Mouse (Mus musculus): ENCODE measurements around the gene Ptprn2. TPM values are rescaled to one million over a fixed set of nuclear protein-coding genes. Genes with fewer than 3 reads are reported as not detected.
A peak's percentile ranks its signal among the peaks of the same experiment; 100 is the strongest.

The Ptprn2 gene
- polyA plus RNA-seq, 1 experiment from 2014 or later, result 0.79 TPM

DNA sequence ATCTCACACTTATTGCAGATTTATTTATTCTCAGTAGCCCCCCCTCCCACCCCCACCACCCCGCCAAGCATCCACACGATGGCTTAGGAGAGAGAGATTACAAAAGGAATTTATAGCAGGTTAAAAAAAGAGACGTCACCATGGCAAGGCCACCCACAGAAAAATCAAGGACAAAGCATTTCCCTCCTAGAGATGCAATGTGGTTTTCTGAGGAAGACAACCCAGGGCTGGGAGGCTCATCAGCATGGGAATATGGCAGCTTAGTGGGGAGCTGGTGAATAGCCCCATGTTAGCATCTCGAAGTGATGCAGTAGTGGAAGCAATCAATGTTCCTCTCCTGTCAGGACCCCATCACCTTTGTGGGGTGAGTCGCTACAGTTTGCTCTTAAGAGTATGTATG lies 649.7 kb downstream of the Ptprn2 start:
- Histone ChIP-seq H3K4me1 (ENCODE audit: control insufficient read depth, insufficient read depth, low read length) (no peaks in the 10 kb centered on the region), H3K4me2 (ENCODE audit: low read depth, low read length) (no peak overlapping the region), H3K27ac (replicated peaks; ENCODE audit: low read depth, low read length) (no peak overlapping the region), H3K9ac (replicated peaks; ENCODE audit: low read length) (no peak overlapping the region), H3K27me3 (ENCODE audit: control insufficient read depth, insufficient read depth, low read length) (no peaks in the 10 kb centered on the region), H3K4me3 (ENCODE audit: low read depth, low read length) (no peak overlapping the region), H3K36me3 (replicated peaks; ENCODE audit: control insufficient read depth, insufficient read depth, low read depth, low read length) (no peaks in the 10 kb centered on the region), H3K9me3 (replicated peaks; ENCODE audit: control insufficient read depth, low read length) (no peaks in the 10 kb centered on the region)
- ATAC-seq (replicated peaks; ENCODE audit: insufficient number of reproducible peaks, low FRiP score, low TSS enrichment, low read depth), result no peak
- no peak for DNase-seq (ENCODE audit: low spot score)
- 85% methylated on average over 5 of the region's 5 CpGs for WGBS

DNA sequence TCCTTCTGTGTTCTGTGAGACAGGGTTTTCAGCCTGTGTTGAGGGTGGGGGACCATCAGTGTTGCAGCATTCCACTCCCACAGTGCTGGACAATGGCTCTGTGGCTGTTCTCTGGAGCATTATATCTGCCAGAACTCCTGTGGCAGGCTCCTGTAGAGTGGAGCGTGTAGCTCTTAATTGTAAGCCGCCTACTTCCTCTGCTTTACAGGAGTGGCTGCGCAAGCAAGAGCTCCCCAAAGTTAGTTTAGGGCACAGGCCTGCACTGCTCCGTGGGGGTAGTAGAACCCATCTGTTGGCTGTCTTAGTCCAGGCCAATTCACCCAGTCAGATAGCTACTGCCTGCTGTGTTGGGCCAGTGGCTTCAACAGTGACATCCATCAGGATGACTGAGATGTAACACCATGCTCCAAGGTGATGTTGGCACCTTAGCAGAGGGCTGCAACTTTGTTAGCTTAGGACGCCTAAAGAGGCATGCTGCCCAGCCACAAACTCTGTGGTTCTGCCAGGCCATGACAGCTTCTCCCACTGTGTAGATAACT lies 651.0 kb downstream of the Ptprn2 start:
- no peak for ATAC-seq (replicated peaks; ENCODE audit: insufficient number of reproducible peaks, low FRiP score, low TSS enrichment, low read depth)
- Histone ChIP-seq H3K9me3 (replicated peaks; ENCODE audit: control insufficient read depth, low read length) (no peaks in the 10 kb centered on the region), H3K9ac (replicated peaks; ENCODE audit: low read length) (no peak overlapping the region), H3K27ac (replicated peaks; ENCODE audit: low read depth, low read length) (no peak overlapping the region), H3K4me2 (ENCODE audit: low read depth, low read length) (no peak overlapping the region), H3K4me1 (ENCODE audit: control insufficient read depth, insufficient read depth, low read length) (no peaks in the 10 kb centered on the region), H3K4me3 (ENCODE audit: low read depth, low read length) (no peak overlapping the region), H3K27me3 (ENCODE audit: control insufficient read depth, insufficient read depth, low read length) (no peaks in the 10 kb centered on the region), H3K36me3 (replicated peaks; ENCODE audit: control insufficient read depth, insufficient read depth, low read depth, low read length) (no peaks in the 10 kb centered on the region)
- DNase-seq (ENCODE audit: low spot score), result no peak
- WGBS, result 58% methylated on average over 5 of the region's 5 CpGs

DNA sequence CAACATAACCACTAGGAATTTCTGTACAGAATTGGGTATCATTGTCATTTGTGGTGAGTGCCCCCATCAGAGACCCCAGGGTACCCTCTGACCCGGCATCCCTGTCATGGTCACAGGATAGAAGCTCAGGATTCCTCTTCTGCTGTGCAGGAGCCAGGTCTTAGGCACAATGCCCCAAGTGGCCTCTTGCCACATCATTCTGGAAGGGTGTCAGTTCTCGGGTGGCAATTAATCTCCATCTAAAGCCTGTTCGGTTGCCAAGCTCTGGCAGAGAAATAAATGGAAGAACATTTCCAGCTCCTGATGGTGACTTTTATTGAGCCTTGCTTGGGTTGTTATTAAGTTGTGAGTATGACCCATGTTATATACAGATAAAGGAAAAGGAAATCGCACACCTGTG lies 655.4 kb downstream of the Ptprn2 start:
- Histone ChIP-seq H3K9me3 (replicated peaks; ENCODE audit: control insufficient read depth, low read length) (no peaks in the 10 kb centered on the region), H3K4me3 (ENCODE audit: low read depth, low read length) (no peak overlapping the region), H3K27me3 (ENCODE audit: control insufficient read depth, insufficient read depth, low read length) (no peaks in the 10 kb centered on the region), H3K4me2 (ENCODE audit: low read depth, low read length) (no peak overlapping the region), H3K4me1 (ENCODE audit: control insufficient read depth, insufficient read depth, low read length) (no peaks in the 10 kb centered on the region), H3K9ac (replicated peaks; ENCODE audit: low read length) (no peak overlapping the region), H3K36me3 (replicated peaks; ENCODE audit: control insufficient read depth, insufficient read depth, low read depth, low read length) (no peaks in the 10 kb centered on the region), H3K27ac (replicated peaks; ENCODE audit: low read depth, low read length) (no peak overlapping the region)
- WGBS, result 86% methylated on average over 4 of the region's 4 CpGs
- ATAC-seq (replicated peaks; ENCODE audit: insufficient number of reproducible peaks, low FRiP score, low TSS enrichment, low read depth), result no peak
- DNase-seq (ENCODE audit: low spot score), result no peak

DNA sequence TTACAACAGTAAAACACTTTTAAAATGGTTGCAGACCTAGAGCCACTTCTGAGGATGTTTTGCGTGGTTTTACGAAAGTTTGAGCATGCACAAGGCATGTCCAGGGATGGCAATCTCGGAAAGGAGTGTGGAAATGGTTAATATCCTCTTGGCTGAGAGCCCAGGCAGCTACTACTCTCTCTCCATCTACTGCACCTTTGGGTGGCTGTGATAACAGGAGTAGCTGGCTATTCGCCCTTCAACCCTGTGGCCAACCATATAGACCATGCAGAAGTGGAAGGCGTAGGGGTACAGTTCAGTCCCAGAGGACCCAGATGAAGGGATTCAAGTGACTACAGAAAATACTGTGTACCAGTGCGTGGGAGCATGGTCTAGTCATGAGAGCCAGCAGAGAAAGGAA lies 655.9 kb downstream of the Ptprn2 start:
- Histone ChIP-seq H3K27ac (replicated peaks; ENCODE audit: low read depth, low read length) (no peak overlapping the region), H3K4me2 (ENCODE audit: low read depth, low read length) (no peak overlapping the region), H3K4me3 (ENCODE audit: low read depth, low read length) (no peak overlapping the region), H3K9me3 (replicated peaks; ENCODE audit: control insufficient read depth, low read length) (no peaks in the 10 kb centered on the region), H3K4me1 (ENCODE audit: control insufficient read depth, insufficient read depth, low read length) (no peaks in the 10 kb centered on the region), H3K9ac (replicated peaks; ENCODE audit: low read length) (no peak overlapping the region), H3K27me3 (ENCODE audit: control insufficient read depth, insufficient read depth, low read length) (no peaks in the 10 kb centered on the region), H3K36me3 (replicated peaks; ENCODE audit: control insufficient read depth, insufficient read depth, low read depth, low read length) (no peaks in the 10 kb centered on the region)
- DNase-seq (ENCODE audit: low spot score), result no peak
- ATAC-seq (replicated peaks; ENCODE audit: insufficient number of reproducible peaks, low FRiP score, low TSS enrichment, low read depth), result no peak
- 90% methylated on average over 6 of the region's 6 CpGs for WGBS

DNA sequence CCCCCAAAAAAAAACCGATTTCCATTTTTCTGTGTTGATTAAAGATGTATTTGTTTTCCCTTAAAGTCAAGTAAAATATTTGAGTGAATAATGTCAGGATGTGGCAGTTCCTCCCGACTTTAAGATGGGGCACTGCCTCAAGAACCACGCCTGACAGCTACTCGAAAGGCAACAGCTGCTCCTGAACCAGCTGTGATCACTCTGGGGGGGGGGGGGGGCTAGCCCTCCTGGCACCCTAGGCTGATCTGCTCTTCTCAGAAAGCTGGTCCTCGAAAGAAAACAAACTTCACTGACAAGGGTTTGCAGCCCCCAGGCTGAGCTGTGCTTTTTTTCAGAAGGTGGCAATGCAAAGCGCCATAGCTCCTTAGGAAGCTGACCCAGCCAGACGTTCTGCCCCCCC lies 663.7 kb downstream of the Ptprn2 start:
- ATAC-seq (replicated peaks; ENCODE audit: insufficient number of reproducible peaks, low FRiP score, low TSS enrichment, low read depth) (no peak), DNase-seq (ENCODE audit: low spot score) (no peak)
- Histone ChIP-seq H3K4me2 (ENCODE audit: low read depth, low read length) (0 out of 2 replicates have a peak overlapping the region, but pooled peaks have one; percentile 10), H3K9me3 (replicated peaks; ENCODE audit: control insufficient read depth, low read length) (no peaks in the 10 kb centered on the region), H3K36me3 (replicated peaks; ENCODE audit: control insufficient read depth, insufficient read depth, low read depth, low read length) (no peaks in the 10 kb centered on the region), H3K4me3 (ENCODE audit: low read depth, low read length) (no peak overlapping the region), H3K27me3 (ENCODE audit: control insufficient read depth, insufficient read depth, low read length) (peaks cover 39% of the 10 kb centered on the region), H3K9ac (replicated peaks; ENCODE audit: low read length) (no peak overlapping the region), H3K4me1 (ENCODE audit: control insufficient read depth, insufficient read depth, low read length) (peaks cover 8% of the 10 kb centered on the region), H3K27ac (replicated peaks; ENCODE audit: low read depth, low read length) (no peak overlapping the region)
- WGBS, result 10% methylated on average over 7 of the region's 7 CpGs

DNA sequence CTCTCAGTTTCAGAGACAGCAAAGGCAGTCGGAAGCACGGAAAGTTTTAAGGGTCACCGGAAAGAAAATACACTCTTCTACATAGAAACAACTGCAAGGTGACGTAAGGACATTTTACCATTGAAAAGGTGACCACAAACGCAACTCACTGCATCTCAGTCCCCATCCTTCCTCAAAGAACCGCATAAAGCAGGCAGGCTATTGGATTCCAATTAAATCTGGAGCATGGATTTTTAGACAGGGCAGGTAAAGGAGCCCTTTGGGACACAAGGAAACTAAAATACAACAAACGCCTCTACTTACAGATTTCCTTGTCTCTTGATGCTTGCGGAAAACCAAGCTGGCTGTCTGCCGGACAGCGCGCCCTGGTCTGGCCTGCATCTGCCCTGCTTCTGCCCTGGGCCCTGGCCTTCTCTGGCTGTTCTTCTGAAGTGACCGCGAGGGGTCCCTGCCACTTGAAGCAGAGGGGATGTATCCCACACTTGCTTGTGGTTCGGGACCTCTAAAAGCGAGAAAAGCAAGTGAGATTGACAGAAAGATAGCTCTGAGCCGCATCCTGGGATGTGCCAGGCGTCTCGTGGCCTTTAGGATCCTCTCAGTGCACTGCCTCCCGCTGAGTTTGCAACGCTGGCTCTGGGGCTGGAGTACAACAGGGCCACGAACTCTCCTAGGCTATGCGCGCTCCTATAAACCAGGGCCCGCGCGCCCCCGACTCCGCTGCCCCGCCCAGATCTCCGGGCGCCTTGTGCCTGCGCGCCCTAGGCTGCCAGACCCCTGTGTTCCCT lies 665.3 kb downstream of the Ptprn2 start:
- H3K4me2 ChIP-seq (ENCODE audit: low read depth, low read length), result peak overlapping the region; percentile 38
- peak overlapping the region; percentile 3 for H3K4me3 ChIP-seq (ENCODE audit: low read depth, low read length)
- 4% methylated on average over 33 of the region's 33 CpGs for WGBS
- H3K27ac ChIP-seq (replicated peaks; ENCODE audit: low read depth, low read length), result no peak overlapping the region
- H3K36me3 ChIP-seq (replicated peaks; ENCODE audit: control insufficient read depth, insufficient read depth, low read depth, low read length), result no peaks in the 10 kb centered on the region
- H3K27me3 ChIP-seq (ENCODE audit: control insufficient read depth, insufficient read depth, low read length), result peaks cover 54% of the 10 kb centered on the region
- no peaks in the 10 kb centered on the region for H3K9me3 ChIP-seq (replicated peaks; ENCODE audit: control insufficient read depth, low read length)
- DNase-seq (ENCODE audit: low spot score), result peak; percentile 55
- 0 out of 2 replicates have a peak, but pooled peaks have one; percentile 26 for ATAC-seq (replicated peaks; ENCODE audit: insufficient number of reproducible peaks, low FRiP score, low TSS enrichment, low read depth)
- peak overlapping the region; percentile 34 for H3K9ac ChIP-seq (replicated peaks; ENCODE audit: low read length)
- peaks cover 9% of the 10 kb centered on the region for H3K4me1 ChIP-seq (ENCODE audit: control insufficient read depth, insufficient read depth, low read length)

DNA sequence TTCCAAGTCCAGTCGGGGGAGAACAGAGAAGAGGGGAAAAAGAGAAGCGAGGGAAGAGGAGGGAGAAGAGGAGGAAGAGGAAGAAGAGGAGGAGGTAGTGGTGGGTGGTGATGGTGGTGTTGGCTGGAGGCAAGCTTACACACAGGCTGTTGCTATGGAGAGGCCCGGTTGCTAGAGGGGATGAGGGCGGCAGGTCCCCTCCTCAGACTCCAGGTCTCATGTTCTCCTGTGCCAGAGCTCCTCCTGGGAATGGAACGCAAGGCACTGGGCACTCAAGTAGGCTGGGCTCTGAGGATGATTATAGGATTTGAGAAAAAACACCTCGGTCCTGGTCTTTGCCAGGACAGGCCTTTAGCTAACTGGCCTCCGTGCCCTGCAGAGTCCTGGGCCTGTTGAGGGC lies 666.1 kb downstream of the Ptprn2 start:
- no peak overlapping the region for H3K9ac ChIP-seq (replicated peaks; ENCODE audit: low read length)
- H3K9me3 ChIP-seq (replicated peaks; ENCODE audit: control insufficient read depth, low read length), result no peaks in the 10 kb centered on the region
- DNase-seq (ENCODE audit: low spot score), result no peak
- no peak overlapping the region; the same call in 1 of the 2 replicates for H3K4me3 ChIP-seq (ENCODE audit: low read depth, low read length)
- no peak for ATAC-seq (replicated peaks; ENCODE audit: insufficient number of reproducible peaks, low FRiP score, low TSS enrichment, low read depth)
- no peak overlapping the region for H3K27ac ChIP-seq (replicated peaks; ENCODE audit: low read depth, low read length)
- no peak overlapping the region for H3K4me2 ChIP-seq (ENCODE audit: low read depth, low read length)
- 6% methylated on average over 7 of the region's 7 CpGs for WGBS
- peaks cover 11% of the 10 kb centered on the region for H3K4me1 ChIP-seq (ENCODE audit: control insufficient read depth, insufficient read depth, low read length)
- peaks cover 60% of the 10 kb centered on the region for H3K27me3 ChIP-seq (ENCODE audit: control insufficient read depth, insufficient read depth, low read length)
- no peaks in the 10 kb centered on the region for H3K36me3 ChIP-seq (replicated peaks; ENCODE audit: control insufficient read depth, insufficient read depth, low read depth, low read length)
